8 mouse cellular contexts compared by ENCODE assay signal in the genomic region with DNA sequence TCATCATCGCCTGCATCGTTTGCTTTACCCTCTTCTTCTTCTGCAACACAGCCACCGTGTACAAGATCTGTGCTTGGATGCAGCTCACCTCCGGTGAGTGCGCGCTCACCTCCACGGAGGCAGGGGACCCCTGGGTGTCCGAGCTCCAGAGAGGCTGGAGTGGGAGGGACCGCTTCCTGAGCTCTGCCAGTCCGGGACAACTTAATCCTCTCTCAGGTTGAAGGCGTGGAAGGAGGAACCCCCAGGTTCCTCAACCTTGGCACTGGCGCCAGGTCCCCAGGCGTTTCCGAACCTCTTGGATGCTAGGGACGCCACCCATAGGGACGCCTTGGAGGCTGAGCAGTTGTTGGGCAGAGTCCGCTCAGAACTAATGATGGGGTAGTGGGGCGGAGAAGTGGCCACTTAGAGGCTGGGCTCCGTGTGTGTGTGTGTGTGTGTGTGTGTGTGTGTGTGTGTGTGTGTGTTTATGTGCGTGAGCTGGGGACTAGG. TPM values are rescaled to one million over a fixed set of nuclear protein-coding genes. Genes with fewer than 3 reads are reported as not detected.
A peak's percentile ranks its signal among the peaks of the same experiment; 100 is the strongest.
DNase-seq lines count a peak whose midpoint lies in the region; ATAC-seq lines count a peak whose summit lies in the region.

No protein-coding gene starts in this region.

- H3K9me3 ChIP-seq in forebrain, embryonic 16.5 days (ENCODE audit: control insufficient read depth, low read length) = no peaks in the 10 kb centered on the region
- no peaks in the 10 kb centered on the region for H3K9me3 ChIP-seq in midbrain, embryonic 11.5 days (ENCODE audit: control insufficient read depth, low read length)

- peak overlapping the region; percentile 95 for H3K4me2 ChIP-seq in forebrain, embryonic 16.5 days (ENCODE audit: low read length)
- H3K4me2 ChIP-seq in midbrain, embryonic 11.5 days = peak overlapping the region; percentile 99

- H3K9ac ChIP-seq in forebrain, embryonic 16.5 days (replicated peaks; ENCODE audit: low read depth, low read length) = peak overlapping the region; percentile 66
- peak overlapping the region; percentile 73 for H3K9ac ChIP-seq in midbrain, embryonic 11.5 days (ENCODE audit: low read length)

- no peaks in the 10 kb centered on the region for H3K36me3 ChIP-seq in forebrain, embryonic 16.5 days (ENCODE audit: control insufficient read depth, insufficient read depth)
- no peaks in the 10 kb centered on the region for H3K36me3 ChIP-seq in midbrain, embryonic 11.5 days (ENCODE audit: control insufficient read depth, insufficient read depth, low read length)

- DNase-seq in left cerebral cortex, postnatal 14 days (ENCODE audit: low spot score in 2 of 2) = peak; percentile 6 to 12
- DNase-seq in left cerebral cortex, adult 11 months (ENCODE audit: low spot score) = no peak
- DNase-seq in cerebellum, adult 9-11 months = peak; percentile 16
- peak; percentile 93 for DNase-seq in midbrain, embryonic 11.5 days (ENCODE audit: low spot score, missing footprints)
- DNase-seq in spleen, postnatal 36 days (ENCODE audit: low spot score in 2 of 2) = no peak
- DNase-seq in lung, postnatal 25 days (ENCODE audit: low spot score) = no peak

- no peak overlapping the region for H3K27ac ChIP-seq in forebrain, embryonic 16.5 days (ENCODE audit: low read length)
- no peak overlapping the region for H3K27ac ChIP-seq in midbrain, embryonic 11.5 days (ENCODE audit: low read depth, low read length)

- peaks cover 10% of the 10 kb centered on the region for H3K4me1 ChIP-seq in forebrain, embryonic 16.5 days (replicated peaks; ENCODE audit: control insufficient read depth, insufficient read depth, low read length)
- H3K4me1 ChIP-seq in midbrain, embryonic 11.5 days (ENCODE audit: control insufficient read depth, insufficient read depth, low read length) = 0 out of 2 replicates have a peak, but pooled peaks cover 9% of the 10 kb centered on the region

- peak overlapping the region; percentile 69 for H3K4me3 ChIP-seq in forebrain, embryonic 16.5 days (replicated peaks; ENCODE audit: low read length)
- peak overlapping the region; percentile 62 for H3K4me3 ChIP-seq in midbrain, embryonic 11.5 days (ENCODE audit: low read depth, low read length)

- ATAC-seq in forebrain, embryonic 16.5 days = peak; percentile 53
- peak; percentile 61 for ATAC-seq in midbrain, embryonic 11.5 days (ENCODE audit: low FRiP score)
- no peak for ATAC-seq in monocyte, adult 5-6 weeks (replicated peaks; ENCODE audit: insufficient number of reproducible peaks, low FRiP score, low TSS enrichment, poor library complexity, severe bottlenecking)

- WGBS in forebrain, embryonic 16.5 days = under 1% methylated on average over 20 of the region's 20 CpGs
- 0% methylated on average over 20 of the region's 20 CpGs for WGBS in midbrain, embryonic 11.5 days

- peaks cover 9% of the 10 kb centered on the region for H3K27me3 ChIP-seq in forebrain, embryonic 16.5 days (replicated peaks; ENCODE audit: control insufficient read depth, insufficient read depth, low read length)
- H3K27me3 ChIP-seq in midbrain, embryonic 11.5 days (ENCODE audit: control insufficient read depth, insufficient read depth, low read length) = peaks cover 9% of the 10 kb centered on the region

- intact Hi-C loops in left cerebral cortex, postnatal 14 days (cut with DNase I) = no loop called here

RNA-seq across cellular contexts. Expression of a gene that starts 0.7 kb away (rescaled TPM):
- 10 to 100 TPM; 20.3 to 24.5 TPM for total RNA-seq in left cerebral cortex, postnatal 14 days (2021)
- 11.1 and 14.7 TPM in 2 replicates for polyA plus RNA-seq in forebrain, embryonic 16.5 days (2015; fragmentation: Nextera tagmentation; extraction: Ambion mirVana)
- polyA plus RNA-seq in midbrain, embryonic 11.5 days (2014; fragmentation: Nextera tagmentation; extraction: Ambion mirVana) = 1.2 and 1.3 TPM in 2 replicates
- total RNA-seq in monocyte, adult 5-6 weeks (2017) = not detected in 3 replicates

Comparison
In these comparisons a context has a peak if more than half of its experiments do, and no peak if none do; other contexts are left out.
1. DNase-seq: peak in left cerebral cortex, postnatal 14 days (2 of 2), cerebellum, adult 9-11 months (single experiment) and midbrain, embryonic 11.5 days (single experiment); none in left cerebral cortex, adult 11 months (single experiment), spleen, postnatal 36 days (0 of 2) and lung, postnatal 25 days (single experiment).
2. RNA of a gene that starts 0.7 kb away (total RNA-seq): 20.3 to 24.5 TPM in left cerebral cortex, postnatal 14 days; not detected in monocyte, adult 5-6 weeks; every median in the first group is over 10 times any median in the second.